Mouse (Mus musculus): ENCODE results near the gene Arhgef26. TPM values are rescaled to one million over a fixed set of nuclear protein-coding genes. Genes with fewer than 3 reads are reported as not detected.

The Arhgef26 gene
- polyA plus RNA-seq, 1 experiment from 2014 or later = 34.4 TPM

DNA sequence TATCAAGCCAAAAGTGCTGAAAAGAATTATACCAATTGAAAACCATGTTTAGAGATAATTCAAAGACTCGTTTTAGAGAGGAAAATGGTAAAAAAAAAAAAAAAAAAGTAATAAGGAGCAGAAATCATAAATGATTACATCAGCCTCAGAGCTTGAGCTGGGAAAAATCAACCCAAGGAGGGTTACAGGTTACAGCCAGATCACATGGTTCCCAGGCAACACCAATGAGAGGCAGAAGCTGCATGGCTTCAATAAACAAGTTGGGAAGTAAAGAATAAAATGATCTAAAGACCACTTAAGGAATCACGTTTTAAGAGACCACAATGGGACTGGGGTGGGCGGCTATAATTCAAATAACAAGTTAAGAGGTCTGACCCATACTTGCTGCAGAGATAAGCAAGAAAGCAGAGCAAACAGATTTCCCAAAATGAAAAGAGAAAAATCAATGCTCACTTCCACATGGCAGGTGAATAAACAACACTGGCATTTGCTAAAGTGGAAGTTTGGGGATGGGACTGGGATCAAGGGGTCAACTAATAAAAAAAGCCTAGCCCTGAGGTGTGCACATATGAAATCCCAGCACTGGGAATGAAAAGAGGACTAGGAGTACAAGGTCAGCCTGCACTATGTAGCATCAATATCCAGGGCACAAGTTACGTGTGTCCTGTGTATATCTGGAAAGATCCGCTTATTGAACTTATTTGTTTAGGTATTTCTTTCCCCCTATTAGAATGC is 167.2 kb downstream of the Arhgef26 start:
- Histone ChIP-seq H3K27me3 (replicated peaks; ENCODE audit: insufficient read depth, low read length) (no peaks in the 10 kb centered on the region), H3K4me3 (ENCODE audit: low read depth, low read length) (no peak overlapping the region)
- WGBS = 46% methylated on average over 5 of the region's 5 CpGs

GRCm38 (mm10) chr3:62506488-62507205 is 168.5 kb downstream of the Arhgef26 start, which contains the start of gene Dhx36:
Gene Dhx36, minus strand, starts transcription at chr3:62507004.
- Histone ChIP-seq H3K27ac (ENCODE audit: low read length) (peak within 1 kb of the TSS; percentile 91), H3K9ac (replicated peaks; ENCODE audit: low read depth) (peak within 1 kb of the TSS; percentile 94), H3K4me1 (ENCODE audit: insufficient read depth, low read depth, low read length) (peaks cover 6% of the 10 kb centered on the region; the same call in 1 of the 2 replicates), H3K9me3 (ENCODE audit: low read length) (no peaks in the 10 kb centered on the region), H3K27me3 (replicated peaks; ENCODE audit: insufficient read depth, low read length) (no peaks in the 10 kb centered on the region), H3K4me3 (ENCODE audit: low read depth, low read length) (peak within 1 kb of the TSS; percentile 98), H3K4me2 (replicated peaks; ENCODE audit: low read depth, low read length) (peak within 1 kb of the TSS; percentile 63), H3K36me3 (ENCODE audit: insufficient read depth, low read length) (no peaks in the 10 kb centered on the region)
- ATAC-seq (peak; percentile 100), DNase-seq (ENCODE audit: low spot score) (peak; percentile 97)
- TF ChIP-seq CTCF (IDR thresholded peaks at IDR 0.05) (no peak; the same call in 1 of the 2 replicates), EP300 (IDR thresholded peaks at IDR 0.05) (peak; percentile 44; the same call in 1 of the 2 replicates)
- 2% methylated on average over 61 of the region's 66 CpGs for WGBS

More for the DNA sequence above, 167.2 kb downstream of the Arhgef26 start:
- no peak for ATAC-seq
- Histone ChIP-seq H3K9me3 (ENCODE audit: low read length) (no peaks in the 10 kb centered on the region), H3K4me1 (ENCODE audit: insufficient read depth, low read depth, low read length) (peaks cover 6% of the 10 kb centered on the region; the same call in 1 of the 2 replicates), H3K36me3 (ENCODE audit: insufficient read depth, low read length) (peaks cover 7% of the 10 kb centered on the region; the same call in 1 of the 2 replicates), H3K9ac (replicated peaks; ENCODE audit: low read depth) (no peak overlapping the region), H3K4me2 (replicated peaks; ENCODE audit: low read depth, low read length) (peak overlapping the region; percentile 63), H3K27ac (ENCODE audit: low read length) (no peak overlapping the region)
- TF ChIP-seq CTCF (IDR thresholded peaks at IDR 0.05) (no peak), EP300 (IDR thresholded peaks at IDR 0.05) (no peak)
- DNase-seq (ENCODE audit: low spot score) = no peak

DNA sequence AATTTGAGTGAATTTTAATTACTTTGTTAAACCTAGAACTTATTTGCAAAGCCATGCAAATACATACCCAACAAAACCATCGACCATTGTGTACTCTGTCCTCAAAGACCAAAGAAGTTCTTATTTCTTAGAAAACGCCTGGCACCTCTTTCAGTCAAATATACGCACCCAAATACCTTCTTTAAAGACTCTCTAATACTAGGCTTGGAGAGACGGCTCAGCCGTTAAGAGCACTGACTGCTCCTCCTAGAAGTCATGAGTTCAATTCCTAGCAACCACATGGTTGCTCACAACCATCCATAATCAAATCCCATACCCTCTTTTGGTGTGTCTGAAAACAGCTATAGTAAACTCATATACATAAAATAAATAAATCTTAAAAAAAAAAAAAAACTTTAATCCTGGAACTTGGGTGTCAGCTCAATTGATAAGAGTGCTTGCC is 169.1 kb downstream of the Arhgef26 start:
- Histone ChIP-seq H3K36me3 (ENCODE audit: insufficient read depth, low read length) (no peaks in the 10 kb centered on the region), H3K27me3 (replicated peaks; ENCODE audit: insufficient read depth, low read length) (no peaks in the 10 kb centered on the region), H3K27ac (ENCODE audit: low read length) (no peak overlapping the region), H3K4me1 (ENCODE audit: insufficient read depth, low read depth, low read length) (peaks cover 6% of the 10 kb centered on the region; the same call in 1 of the 2 replicates), H3K9me3 (ENCODE audit: low read length) (no peaks in the 10 kb centered on the region), H3K4me3 (ENCODE audit: low read depth, low read length) (peak overlapping the region; percentile 98), H3K9ac (replicated peaks; ENCODE audit: low read depth) (no peak overlapping the region), H3K4me2 (replicated peaks; ENCODE audit: low read depth, low read length) (peak overlapping the region; percentile 63)
- ATAC-seq = no peak
- no peak for DNase-seq (ENCODE audit: low spot score)
- WGBS = 37% methylated on average over 5 of the region's 5 CpGs
- TF ChIP-seq CTCF (IDR thresholded peaks at IDR 0.05) (no peak), EP300 (IDR thresholded peaks at IDR 0.05) (no peak)

Other genes starting within 250 kb of the Arhgef26 start
- 15.9 and 16.9 TPM in 2 replicates for gene Dhx36, start 168.7 kb downstream of the Arhgef26 start, polyA plus RNA-seq (2015; fragmentation: Nextera tagmentation; extraction: Ambion mirVana)